Comparison of ENCODE assay signal across 22 mouse cellular contexts in the genomic region with DNA sequence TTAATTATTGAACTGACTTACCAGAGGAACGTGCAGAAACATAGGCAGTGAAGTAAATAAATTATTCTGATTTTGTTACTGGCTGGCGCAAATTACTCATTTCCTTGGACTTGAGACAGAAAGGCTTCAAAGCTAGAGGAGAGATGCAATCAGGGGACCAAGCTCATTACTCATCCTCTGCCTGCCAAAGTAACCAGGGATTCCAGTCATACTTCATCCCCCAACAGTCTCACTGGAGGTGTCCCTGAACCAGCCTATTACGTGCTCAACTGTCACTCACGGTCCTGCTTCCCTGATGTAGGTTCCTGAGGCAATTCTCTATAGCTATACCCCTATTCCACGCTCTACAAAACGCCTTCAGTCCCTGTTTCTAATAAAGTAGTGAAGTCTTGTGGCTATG.
DNase-seq lines count a peak whose midpoint lies in the region; ATAC-seq and TF ChIP-seq lines count a peak whose summit lies in the region.
"Had no signal": no experiment of that assay in that cellular context is flagged by ENCODE, and none has a peak within 500 bp of the region (broad histone marks: within the 10 kb centered on the region; RNA-seq: fewer than 3 reads in every experiment).

No protein-coding gene starts in this region.

- no peaks in the 10 kb centered on the region for H3K4me1 ChIP-seq in forebrain, embryonic 14.5 days (ENCODE audit: control insufficient read depth, insufficient read depth, low read length)
- H3K4me1 ChIP-seq in forebrain, embryonic 12.5 days, result no peaks in the 10 kb centered on the region
- H3K4me1 ChIP-seq: embryonic facial prominence, embryonic 12.5 days; heart, embryonic 13.5 days; hindbrain, embryonic 15.5 days had no signal

- H3K4me2 ChIP-seq in forebrain, embryonic 14.5 days (ENCODE audit: low read length), result no peak overlapping the region
- no peak overlapping the region for H3K4me2 ChIP-seq in forebrain, embryonic 12.5 days
- H3K4me2 ChIP-seq: embryonic facial prominence, embryonic 12.5 days; heart, embryonic 13.5 days; hindbrain, embryonic 15.5 days had no signal

- no peaks in the 10 kb centered on the region for H3K27me3 ChIP-seq in forebrain, embryonic 14.5 days (replicated peaks; ENCODE audit: control insufficient read depth, insufficient read depth, low read length)
- H3K27me3 ChIP-seq in forebrain, embryonic 12.5 days, result no peaks in the 10 kb centered on the region
- H3K27me3 ChIP-seq: embryonic facial prominence, embryonic 12.5 days; heart, embryonic 13.5 days; hindbrain, embryonic 15.5 days had no signal

- H3K27ac ChIP-seq in forebrain, embryonic 14.5 days (ENCODE audit: low read depth, low read length), result no peak overlapping the region
- no peak overlapping the region for H3K27ac ChIP-seq in forebrain, embryonic 12.5 days
- H3K27ac ChIP-seq: embryonic facial prominence, embryonic 12.5 days; heart, embryonic 13.5 days; hindbrain, embryonic 15.5 days had no signal

- H3K9me3 ChIP-seq in forebrain, embryonic 14.5 days (replicated peaks; ENCODE audit: control insufficient read depth, low read length), result no peaks in the 10 kb centered on the region
- no peaks in the 10 kb centered on the region for H3K9me3 ChIP-seq in forebrain, embryonic 12.5 days
- H3K9me3 ChIP-seq: embryonic facial prominence, embryonic 12.5 days; heart, embryonic 13.5 days; hindbrain, embryonic 15.5 days had no signal

- no peak overlapping the region for H3K9ac ChIP-seq in forebrain, embryonic 14.5 days (ENCODE audit: low read length)
- no peak overlapping the region for H3K9ac ChIP-seq in forebrain, embryonic 12.5 days
- H3K9ac ChIP-seq: embryonic facial prominence, embryonic 12.5 days; forebrain, postnatal 0 days; heart, embryonic 13.5 days; hindbrain, embryonic 15.5 days had no signal

- no peak for ATAC-seq in forebrain, embryonic 14.5 days
- no peak for ATAC-seq in forebrain, embryonic 12.5 days (ENCODE audit: low FRiP score)
- ATAC-seq: activated CD4-positive, CD25-positive, alpha-beta regulatory T cell, adult 4 months; CD4-positive, CD25-positive, alpha-beta regulatory T cell, adult 4 months; forebrain, postnatal 0 days; intestine, embryonic 16.5 days had no signal

- TF ChIP-seq CTCF in brain, embryonic 14.5 days (IDR thresholded peaks at IDR 0.05; ENCODE audit: borderline replicate concordance, extremely low read depth, insufficient read depth, insufficient read length), result no peak

- TF ChIP-seq POLR2A in brain, embryonic 14.5 days (IDR thresholded peaks at IDR 0.05; ENCODE audit: borderline replicate concordance, extremely low read depth, insufficient read depth, insufficient read length, poor library complexity, severe bottlenecking), result no peak

- no peaks in the 10 kb centered on the region for H3K36me3 ChIP-seq in forebrain, embryonic 14.5 days (ENCODE audit: control insufficient read depth, insufficient read depth, low read length)
- no peaks in the 10 kb centered on the region for H3K36me3 ChIP-seq in forebrain, embryonic 12.5 days (replicated peaks)
- H3K36me3 ChIP-seq: embryonic facial prominence, embryonic 12.5 days; G1E; heart, embryonic 13.5 days; hindbrain, embryonic 15.5 days had no signal

- DNase-seq in forebrain, embryonic 14.5 days (ENCODE audit: low spot score), result peak; percentile 13
- peak; percentile 81 for DNase-seq in Muller cell, postnatal 12 days (ENCODE audit: inconsistent ontology term)
- DNase-seq in adrenal gland, postnatal 10 days, result peak; percentile 37
- DNase-seq in brain, embryonic 14.5 days (ENCODE audit: low read depth), result peak; percentile 55
- DNase-seq in spleen, adult 18-20 months, result no peak
- no peak for DNase-seq in cerebellum, postnatal 4 days (ENCODE audit: low spot score in 2 of 2)
- DNase-seq: B cell, adult 2 months; cerebellum, adult 11 months; cerebellum, adult 8-10 months; cerebellum, postnatal 14 days; forebrain, postnatal 0 days; gastrocnemius, postnatal 14 days; heart, postnatal 36 days; kidney, adult 2 months had no signal

- 80% methylated on average over 6 of the region's 6 CpGs for WGBS in forebrain, embryonic 14.5 days
- 82% methylated on average over 6 of the region's 6 CpGs for WGBS in forebrain, embryonic 12.5 days

- H3K4me3 ChIP-seq in forebrain, embryonic 14.5 days (ENCODE audit: low read depth, low read length), result no peak overlapping the region
- H3K4me3 ChIP-seq in forebrain, embryonic 12.5 days (replicated peaks), result no peak overlapping the region
- H3K4me3 ChIP-seq: embryonic facial prominence, embryonic 12.5 days; heart, embryonic 13.5 days; hindbrain, embryonic 15.5 days had no signal

Comparison
In these comparisons a context has a peak if more than half of its experiments do, and no peak if none do; other contexts are left out.
1. DNase-seq: peak in forebrain, embryonic 14.5 days (single experiment), Muller cell, postnatal 12 days (single experiment), adrenal gland, postnatal 10 days (single experiment) and brain, embryonic 14.5 days (single experiment); none in spleen, adult 18-20 months (0 of 2) and cerebellum, postnatal 4 days (0 of 2).